Mouse (Mus musculus): ENCODE data around the gene Vmn1r235. TPM values are rescaled to one million over a fixed set of nuclear protein-coding genes. Genes with fewer than 3 reads are reported as not detected.
"Not testable (repeated sequence)": the region's sequence is repeated elsewhere in the genome, so short reads cannot be mapped to it uniquely, and the experiment has no call there.

Gene Vmn1r235
- not detected in 2 replicates for polyA plus RNA-seq (2015; fragmentation: Nextera tagmentation; extraction: Ambion mirVana)

DNA sequence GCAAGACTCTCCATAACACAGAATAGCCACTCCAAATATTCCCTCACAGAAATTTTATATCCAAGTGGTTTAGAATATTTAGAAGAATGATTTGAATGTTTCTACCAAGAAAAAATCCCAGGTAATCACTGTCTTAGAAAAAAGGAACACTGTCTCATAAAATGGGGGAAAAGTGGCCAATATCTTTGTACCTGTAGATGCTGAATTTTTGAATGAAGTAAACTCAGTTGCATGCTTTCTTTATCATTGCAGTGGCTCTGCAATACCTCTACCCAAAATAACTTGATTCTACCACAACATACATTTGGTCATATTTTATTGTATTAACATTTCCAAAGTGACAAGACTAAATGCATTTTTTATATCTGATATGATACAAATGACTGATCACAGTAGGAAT is at the start of gene Vmn1r235:
TSS of gene Vmn1r235 (plus strand) at position 301 of the 400 bp plus-strand sequence.
- no peak for TF ChIP-seq CTCF (IDR thresholded peaks at IDR 0.05; ENCODE audit: low read depth)
- no peaks in the 10 kb centered on the region for H3K36me3 ChIP-seq (ENCODE audit: insufficient read depth, low read length)
- no peaks in the 10 kb centered on the region for H3K4me1 ChIP-seq (replicated peaks; ENCODE audit: insufficient read depth, low read length)
- no peak within 1 kb of the TSS for H3K4me2 ChIP-seq (ENCODE audit: low read length)
- H3K27me3 ChIP-seq (ENCODE audit: insufficient read depth, low read length), result no peaks in the 10 kb centered on the region
- no peak within 1 kb of the TSS for H3K27ac ChIP-seq
- DNase-seq (ENCODE audit: low spot score) (no peak), ATAC-seq (replicated peaks; ENCODE audit: low FRiP score, low read depth) (no peak)
- no peaks in the 10 kb centered on the region for H3K9me3 ChIP-seq (replicated peaks; ENCODE audit: low read length)
- H3K4me3 ChIP-seq (replicated peaks; ENCODE audit: low read depth, low read length), result no peak within 1 kb of the TSS
- no peak within 1 kb of the TSS for H3K9ac ChIP-seq (ENCODE audit: low read depth, low read length)

DNA sequence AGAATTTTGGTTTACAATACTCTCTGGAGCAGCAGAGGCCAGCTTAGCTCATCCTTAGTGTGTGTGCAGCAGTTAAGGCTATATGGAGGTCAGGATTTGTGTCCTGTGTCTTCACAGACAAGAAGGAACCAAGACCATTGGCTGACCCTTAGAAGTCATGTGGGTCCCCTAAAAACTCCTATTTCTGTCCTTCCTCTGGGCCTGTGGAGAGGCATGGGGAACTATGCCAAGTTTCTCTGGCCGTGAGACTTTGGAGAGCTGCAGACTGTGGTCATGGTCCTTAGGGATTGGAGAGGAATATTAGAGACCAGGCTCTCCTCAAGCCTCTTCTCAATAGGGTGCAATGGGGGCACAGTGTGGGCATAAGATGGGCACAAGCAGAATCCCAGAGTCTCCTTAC is 45.1 kb upstream of the Vmn1r235 start:
- WGBS, result 70% methylated on average over 1 of the region's 1 CpGs

DNA sequence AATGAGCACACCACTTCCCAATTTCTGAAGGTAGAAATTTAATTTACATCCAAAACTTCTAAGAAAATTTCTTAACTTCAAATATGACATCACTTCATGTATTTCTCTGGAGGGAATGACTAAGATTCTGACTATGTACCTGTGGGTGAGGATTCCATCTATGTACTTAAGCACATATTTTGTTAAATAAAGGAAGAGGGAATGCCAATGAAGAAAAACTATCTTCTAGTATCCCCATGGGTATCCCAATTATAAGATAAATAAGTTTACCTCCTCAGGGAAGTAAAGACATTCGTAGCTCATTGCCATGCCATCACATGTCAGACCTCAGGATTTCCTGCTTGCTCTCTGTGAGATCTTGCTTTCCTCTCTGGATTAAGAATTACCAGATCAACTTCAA is 30.4 kb upstream of the Vmn1r235 start, which contains the start of gene Vmn1r234:
TSS of gene Vmn1r234 (plus strand) at position 301 of the 400 bp plus-strand sequence.
- no peak for TF ChIP-seq CTCF (IDR thresholded peaks at IDR 0.05; ENCODE audit: low read depth)
- Histone ChIP-seq H3K4me1 (replicated peaks; ENCODE audit: insufficient read depth, low read length) (no peaks in the 10 kb centered on the region), H3K4me2 (ENCODE audit: low read length) (no peak within 1 kb of the TSS), H3K27ac (no peak within 1 kb of the TSS), H3K27me3 (ENCODE audit: insufficient read depth, low read length) (no peaks in the 10 kb centered on the region), H3K9ac (ENCODE audit: low read depth, low read length) (no peak within 1 kb of the TSS), H3K36me3 (ENCODE audit: insufficient read depth, low read length) (no peaks in the 10 kb centered on the region), H3K9me3 (replicated peaks; ENCODE audit: low read length) (no peaks in the 10 kb centered on the region), H3K4me3 (replicated peaks; ENCODE audit: low read depth, low read length) (no peak within 1 kb of the TSS)
- no peak for DNase-seq (ENCODE audit: low spot score)
- no peak for ATAC-seq (replicated peaks; ENCODE audit: low FRiP score, low read depth)
- 81% methylated on average over 1 of the region's 1 CpGs for WGBS

More for the DNA sequence above, 45.1 kb upstream of the Vmn1r235 start:
- not testable (repeated sequence) for H3K4me2 ChIP-seq (ENCODE audit: low read length); H3K4me3 ChIP-seq (replicated peaks; ENCODE audit: low read depth, low read length); H3K27ac ChIP-seq; ATAC-seq (replicated peaks; ENCODE audit: low FRiP score, low read depth); H3K4me1 ChIP-seq (replicated peaks; ENCODE audit: insufficient read depth, low read length); H3K9ac ChIP-seq (ENCODE audit: low read depth, low read length); H3K9me3 ChIP-seq (replicated peaks; ENCODE audit: low read length); DNase-seq (ENCODE audit: low spot score); H3K27me3 ChIP-seq (ENCODE audit: insufficient read depth, low read length); H3K36me3 ChIP-seq (ENCODE audit: insufficient read depth, low read length)

DNA sequence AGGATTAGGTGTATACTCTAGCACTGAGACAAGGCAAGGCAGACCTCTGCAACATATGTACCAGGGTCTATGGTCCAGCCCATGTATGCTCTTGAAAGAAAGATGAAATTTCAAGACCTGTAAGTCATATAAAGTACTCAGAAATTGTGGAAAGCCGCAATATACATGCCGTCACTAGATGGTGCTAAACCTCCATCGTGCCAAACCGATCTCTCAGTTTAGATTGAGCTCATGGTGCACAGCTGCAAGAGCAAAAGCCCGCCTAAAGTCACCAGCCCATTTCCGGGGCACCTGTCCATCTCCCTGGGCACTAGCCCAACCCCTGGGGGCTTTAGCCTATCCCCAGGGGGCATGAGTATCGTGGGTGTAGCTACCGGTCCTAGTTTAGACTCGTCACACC is 24.6 kb upstream of the Vmn1r235 start:
- ATAC-seq (replicated peaks; ENCODE audit: low FRiP score, low read depth) (no peak; the same call in 1 of the 2 replicates), DNase-seq (ENCODE audit: low spot score) (peak; percentile 59)

DNA sequence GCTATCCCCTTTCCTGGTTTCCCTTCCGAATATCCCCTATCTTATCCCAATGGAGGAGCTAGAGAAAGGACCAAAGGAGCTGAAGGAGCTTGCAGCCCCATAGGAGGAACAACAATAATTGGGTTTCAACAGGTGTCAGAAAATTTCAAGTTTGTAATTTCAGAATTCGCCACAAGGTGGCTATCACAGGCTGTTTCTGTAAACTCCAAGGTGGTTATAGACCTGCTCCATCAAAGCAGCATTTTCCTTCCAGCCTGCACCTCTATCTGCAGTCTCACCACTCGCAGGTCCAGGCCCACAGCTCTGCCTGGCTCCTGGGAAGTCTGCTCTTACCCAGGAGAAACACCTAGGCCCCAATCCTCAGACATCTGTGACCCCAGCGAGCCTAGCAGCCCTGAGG is 15.9 kb downstream of the Vmn1r235 start:
- H3K27me3 ChIP-seq (ENCODE audit: insufficient read depth, low read length), result no peaks in the 10 kb centered on the region
- H3K9ac ChIP-seq (ENCODE audit: low read depth, low read length), result no peak overlapping the region
- H3K4me2 ChIP-seq (ENCODE audit: low read length), result no peak overlapping the region
- no peak overlapping the region for H3K27ac ChIP-seq
- WGBS, result 13% methylated on average over 4 of the region's 4 CpGs
- TF ChIP-seq CTCF (IDR thresholded peaks at IDR 0.05; ENCODE audit: low read depth), result peak; percentile 69
- H3K4me3 ChIP-seq (replicated peaks; ENCODE audit: low read depth, low read length), result no peak overlapping the region
- peak; percentile 50 for DNase-seq (ENCODE audit: low spot score)
- no peaks in the 10 kb centered on the region for H3K4me1 ChIP-seq (replicated peaks; ENCODE audit: insufficient read depth, low read length)
- no peak for ATAC-seq (replicated peaks; ENCODE audit: low FRiP score, low read depth)
- no peaks in the 10 kb centered on the region for H3K36me3 ChIP-seq (ENCODE audit: insufficient read depth, low read length)
- no peaks in the 10 kb centered on the region for H3K9me3 ChIP-seq (replicated peaks; ENCODE audit: low read length)

More for the DNA sequence above, 24.6 kb upstream of the Vmn1r235 start:
- H3K9me3 ChIP-seq (replicated peaks; ENCODE audit: low read length), result no peaks in the 10 kb centered on the region
- H3K27me3 ChIP-seq (ENCODE audit: insufficient read depth, low read length), result no peaks in the 10 kb centered on the region
- no peaks in the 10 kb centered on the region for H3K4me1 ChIP-seq (replicated peaks; ENCODE audit: insufficient read depth, low read length)
- 27% methylated on average over 9 of the region's 9 CpGs for WGBS
- H3K4me3 ChIP-seq (replicated peaks; ENCODE audit: low read depth, low read length), result no peak overlapping the region
- H3K4me2 ChIP-seq (ENCODE audit: low read length), result no peak overlapping the region
- TF ChIP-seq CTCF (IDR thresholded peaks at IDR 0.05; ENCODE audit: low read depth), result peak; percentile 71
- H3K27ac ChIP-seq, result no peak overlapping the region
- H3K9ac ChIP-seq (ENCODE audit: low read depth, low read length), result no peak overlapping the region
- no peaks in the 10 kb centered on the region for H3K36me3 ChIP-seq (ENCODE audit: insufficient read depth, low read length)

DNA sequence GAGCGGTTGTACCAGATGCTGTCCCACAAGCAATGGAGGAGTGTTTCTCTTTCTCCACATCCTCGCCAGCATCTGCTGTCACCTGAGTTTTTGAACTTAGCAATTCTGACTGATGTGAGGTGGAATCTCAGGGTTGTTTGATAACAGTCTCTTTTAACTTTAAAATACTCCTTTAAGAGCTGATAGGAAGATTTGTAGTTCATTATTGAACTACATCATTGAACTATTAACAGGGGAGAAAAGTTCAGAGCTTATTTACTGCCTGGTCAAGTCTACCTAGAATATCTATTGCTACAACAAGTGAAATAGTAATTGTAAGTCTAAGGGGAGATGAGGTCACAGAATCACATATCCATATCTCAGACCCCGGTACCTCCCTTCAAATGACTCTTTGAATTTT is 26.4 kb downstream of the Vmn1r235 start, which contains the start of gene Vmn1r236:
TSS of gene Vmn1r236 (plus strand) at position 301 of the 400 bp plus-strand sequence.
- Histone ChIP-seq H3K4me1 (replicated peaks; ENCODE audit: insufficient read depth, low read length) (no peaks in the 10 kb centered on the region), H3K36me3 (ENCODE audit: insufficient read depth, low read length) (no peaks in the 10 kb centered on the region), H3K27me3 (ENCODE audit: insufficient read depth, low read length) (no peaks in the 10 kb centered on the region), H3K4me2 (ENCODE audit: low read length) (no peak within 1 kb of the TSS), H3K4me3 (replicated peaks; ENCODE audit: low read depth, low read length) (no peak within 1 kb of the TSS), H3K9me3 (replicated peaks; ENCODE audit: low read length) (no peaks in the 10 kb centered on the region), H3K9ac (ENCODE audit: low read depth, low read length) (no peak within 1 kb of the TSS), H3K27ac (no peak within 1 kb of the TSS)
- DNase-seq (ENCODE audit: low spot score), result no peak
- no peak for TF ChIP-seq CTCF (IDR thresholded peaks at IDR 0.05; ENCODE audit: low read depth)
- WGBS, result 76% methylated on average over 3 of the region's 3 CpGs
- ATAC-seq (replicated peaks; ENCODE audit: low FRiP score, low read depth), result no peak

DNA sequence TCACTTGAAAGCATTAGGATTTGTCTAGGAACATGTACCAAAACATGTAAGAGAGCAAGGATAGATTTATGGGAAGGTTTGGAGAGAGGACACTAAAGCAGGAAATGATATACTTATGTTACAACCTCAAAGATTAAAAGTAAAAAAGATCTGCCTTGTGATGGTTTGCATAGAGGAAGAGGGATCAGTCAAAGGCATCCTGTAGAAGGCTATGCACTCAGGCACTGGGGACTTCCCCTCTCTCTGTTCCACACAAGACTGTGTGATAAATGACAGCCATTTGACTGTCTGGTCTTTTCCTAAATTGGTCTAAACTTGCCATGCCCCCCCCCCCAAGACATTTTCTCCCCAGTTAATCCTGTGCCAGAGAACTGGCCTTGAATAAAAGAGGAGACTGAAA is 28.2 kb downstream of the Vmn1r235 start:
- Histone ChIP-seq H3K4me1 (replicated peaks; ENCODE audit: insufficient read depth, low read length) (no peaks in the 10 kb centered on the region), H3K4me3 (replicated peaks; ENCODE audit: low read depth, low read length) (no peak overlapping the region), H3K4me2 (ENCODE audit: low read length) (no peak overlapping the region), H3K27ac (no peak overlapping the region), H3K36me3 (ENCODE audit: insufficient read depth, low read length) (no peaks in the 10 kb centered on the region), H3K9me3 (replicated peaks; ENCODE audit: low read length) (no peaks in the 10 kb centered on the region), H3K27me3 (ENCODE audit: insufficient read depth, low read length) (no peaks in the 10 kb centered on the region), H3K9ac (ENCODE audit: low read depth, low read length) (no peak overlapping the region)
- no peak for TF ChIP-seq CTCF (IDR thresholded peaks at IDR 0.05; ENCODE audit: low read depth)
- ATAC-seq (replicated peaks; ENCODE audit: low FRiP score, low read depth), result no peak
- no peak for DNase-seq (ENCODE audit: low spot score)
